Mouse (Mus musculus) C2C12 (cell line): ENCODE results near the gene Dph1. TPM values are rescaled to one million over a fixed set of nuclear protein-coding genes. Genes with fewer than 3 reads are reported as not detected.

Experiments used
- H3K27me3 ChIP-seq: one replicate; pipeline ENCODE4 v1.6.1; 2011; ENCODE audit not compliant: control insufficient read depth, insufficient read depth, insufficient read length
- H3K36me3 ChIP-seq: one replicate; pipeline ENCODE4 v1.6.1; 2011; ENCODE audit not compliant: control insufficient read depth, insufficient read depth
- H3K4me3 ChIP-seq: one replicate; pipeline ENCODE4 v1.5.1; 2011; ENCODE audit warnings: mild to moderate bottlenecking, control low read depth; ENCODE audit not compliant: poor library complexity, insufficient read depth, severe bottlenecking
- H3K79me2 ChIP-seq: one replicate; pipeline ENCODE4 v1.6.1; 2011; ENCODE audit not compliant: control insufficient read depth, insufficient read depth
- H3K79me3 ChIP-seq: one replicate; pipeline ENCODE4 v1.6.1; 2011; ENCODE audit warnings: low read depth, control low read depth
- H3ac ChIP-seq: one replicate; pipeline ENCODE3; 2011; ENCODE audit warnings: low read depth; ENCODE audit not compliant: control insufficient read depth, insufficient read length
- CEBPB ChIP-seq: IDR thresholded peaks from one replicate; pipeline ENCODE4 v1.6.1; 2011; ENCODE audit warnings: low read depth, mild to moderate bottlenecking, control low read depth, moderate library complexity
- CTCF ChIP-seq: IDR thresholded peaks from one replicate; pipeline ENCODE4 v1.5.1; 2011; ENCODE audit not compliant: control insufficient read depth, insufficient read depth, insufficient read length
- FOSL1 ChIP-seq: IDR thresholded peaks from one replicate; pipeline ENCODE4 v1.8.0; 2011; ENCODE audit warnings: mild to moderate bottlenecking, low read length; ENCODE audit not compliant: poor library complexity, insufficient read depth, severe bottlenecking
- MAX ChIP-seq: IDR thresholded peaks from one replicate; pipeline ENCODE4 v1.6.1; 2011; ENCODE audit warnings: mild to moderate bottlenecking, control low read depth
- MYOD1 ChIP-seq: IDR thresholded peaks from one replicate; pipeline ENCODE4 v1.6.1; 2011; ENCODE audit warnings: low read depth; ENCODE audit not compliant: control insufficient read depth, insufficient read length
- MYOG ChIP-seq: IDR thresholded peaks from one replicate; pipeline ENCODE4 v1.6.1; 2011; ENCODE audit not compliant: control insufficient read depth, insufficient read length; ENCODE audit errors: extremely low read depth
- USF1 ChIP-seq: IDR thresholded peaks from one replicate; pipeline ENCODE4 v1.6.1; 2011; ENCODE audit warnings: low read depth, mild to moderate bottlenecking, control low read depth, moderate library complexity
- polyA plus RNA-seq: library from polyadenylated mRNA; unstranded; fragments of >200 nt; fragmentation: generic; extraction: Trizol; gene quantifications from one replicate; pipeline ENCODE4 v1.2.1, GENCODE M21; 2012; ENCODE audit warnings: missing spikeins

Dph1 gene
- polyA plus RNA-seq, 1 experiment = 19.6 TPM

GRCm38 (mm10) chr11:75170136-75170751 lies 20.8 kb downstream of the Dph1 start:
- H3K27me3 ChIP-seq = no peaks in the 10 kb centered on the region
- no peak overlapping the region for H3K4me3 ChIP-seq
- TF ChIP-seq CTCF (peak; percentile 78), USF1 (no peak)

DNA sequence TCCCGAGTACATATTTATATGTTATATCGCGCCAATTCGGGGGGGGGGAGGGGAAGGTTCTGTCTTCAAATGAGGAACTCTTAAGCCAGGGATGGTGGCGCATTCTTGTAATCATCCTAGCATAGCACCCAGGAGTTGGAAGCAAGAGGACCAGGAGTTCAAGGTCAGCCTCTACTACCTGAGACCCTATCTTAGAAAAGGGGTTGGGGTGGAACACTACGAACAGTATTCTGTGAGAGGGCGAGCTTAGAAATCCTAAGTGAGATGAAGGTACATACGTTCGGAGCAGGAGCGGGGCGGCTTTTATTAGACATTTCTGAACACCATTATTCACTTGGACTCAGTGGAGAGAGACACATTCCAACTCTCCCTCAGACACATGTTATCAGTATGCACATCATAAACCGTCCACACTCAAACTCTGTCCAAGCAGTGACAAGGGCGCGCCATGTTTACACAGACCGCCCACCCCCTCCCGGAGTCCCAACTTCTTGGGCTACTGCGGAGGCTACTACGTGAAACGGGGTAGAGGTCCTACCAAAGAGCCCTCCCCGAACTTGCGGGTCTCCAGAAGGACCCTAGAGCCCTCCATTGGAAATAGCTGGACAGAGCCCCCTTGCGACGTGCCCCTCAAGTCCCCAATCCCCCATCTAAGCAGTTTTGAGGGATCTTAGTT lies 21.5 kb downstream of the Dph1 start, which contains the start of gene Hic1:
Gene Hic1, minus strand, starts transcription at position 115 of the 676 bp plus-strand sequence.
- no peaks in the 10 kb centered on the region for H3K79me3 ChIP-seq
- H3K27me3 ChIP-seq = no peaks in the 10 kb centered on the region
- TF ChIP-seq CEBPB = no peak
- no peak for TF ChIP-seq MAX
- TF ChIP-seq MYOG = no peak
- TF ChIP-seq USF1 = no peak
- TF ChIP-seq MYOD1 = no peak
- no peak for TF ChIP-seq CTCF
- TF ChIP-seq FOSL1 = no peak
- H3K36me3 ChIP-seq = no peaks in the 10 kb centered on the region
- no peaks in the 10 kb centered on the region for H3K79me2 ChIP-seq
- H3ac ChIP-seq = no peak within 1 kb of the TSS
- H3K4me3 ChIP-seq = no peak within 1 kb of the TSS

More at GRCm38 (mm10) chr11:75170136-75170751, 20.8 kb downstream of the Dph1 start:
- no peaks in the 10 kb centered on the region for H3K79me3 ChIP-seq
- no peaks in the 10 kb centered on the region for H3K36me3 ChIP-seq
- no peaks in the 10 kb centered on the region for H3K79me2 ChIP-seq
- H3ac ChIP-seq = no peak overlapping the region

GRCm38 (mm10) chr11:75168590-75169361 lies 22.3 kb downstream of the Dph1 start:
- Histone ChIP-seq H3K27me3 (no peaks in the 10 kb centered on the region), H3ac (no peak overlapping the region), H3K79me3 (no peaks in the 10 kb centered on the region), H3K36me3 (no peaks in the 10 kb centered on the region), H3K4me3 (no peak overlapping the region), H3K79me2 (no peaks in the 10 kb centered on the region)
- TF ChIP-seq CEBPB (no peak), MYOG (no peak), USF1 (no peak), CTCF (peak; percentile 14), FOSL1 (no peak), MAX (no peak)

DNA sequence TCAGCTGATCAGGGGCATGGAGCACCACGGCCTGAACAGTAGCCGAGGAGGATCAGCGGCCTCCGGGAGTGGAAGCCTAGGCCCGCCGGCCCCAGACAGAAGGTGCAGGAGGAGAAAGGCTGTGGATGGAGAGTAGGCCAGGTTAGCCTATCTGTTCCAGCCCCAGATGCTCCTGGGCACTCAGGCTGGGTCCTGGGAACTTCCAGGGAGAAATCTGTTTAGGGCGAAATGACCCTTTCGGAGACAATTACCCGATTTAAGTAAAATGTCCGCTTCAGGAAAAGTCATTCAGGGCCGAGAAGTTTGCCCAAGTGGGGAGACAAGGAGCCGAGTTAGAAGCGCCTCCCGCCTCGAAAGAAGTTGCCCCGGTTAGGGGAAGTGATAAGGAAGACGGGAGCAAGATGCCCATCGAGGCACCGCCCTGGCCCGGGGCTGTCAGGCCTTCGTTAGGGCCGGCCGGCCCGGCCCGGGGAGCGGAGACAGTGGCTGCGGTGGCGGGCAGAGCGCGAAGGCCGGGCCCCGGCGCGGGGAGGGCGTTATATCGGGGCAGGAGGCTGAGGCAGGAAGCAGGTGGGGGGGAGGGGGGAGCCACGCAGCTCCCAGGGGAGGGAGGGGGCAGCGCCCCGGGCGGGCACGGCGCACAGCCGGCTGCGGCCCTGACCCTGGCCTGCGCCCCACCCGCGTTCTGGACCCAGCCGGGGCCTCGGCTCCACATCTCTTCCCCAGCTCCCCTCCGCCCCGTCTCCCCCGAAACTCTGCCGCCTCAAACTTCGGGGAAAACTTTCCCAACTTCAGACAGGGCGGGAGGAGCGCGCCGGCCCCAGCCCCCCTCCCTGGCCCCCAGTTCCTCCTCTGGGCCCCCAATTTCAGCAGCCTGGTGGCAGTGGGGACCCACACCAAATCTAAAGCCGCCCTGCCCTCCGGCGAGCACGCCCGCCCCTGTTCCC lies 23.1 kb downstream of the Dph1 start:
- H3K4me3 ChIP-seq = no peak overlapping the region
- H3ac ChIP-seq = no peak overlapping the region
- TF ChIP-seq MYOD1 = no peak
- no peak for TF ChIP-seq MAX
- TF ChIP-seq MYOG = no peak
- no peak for TF ChIP-seq USF1
- TF ChIP-seq CEBPB = no peak
- no peak for TF ChIP-seq CTCF
- no peak for TF ChIP-seq FOSL1
- no peaks in the 10 kb centered on the region for H3K36me3 ChIP-seq
- H3K79me3 ChIP-seq = no peaks in the 10 kb centered on the region
- no peaks in the 10 kb centered on the region for H3K79me2 ChIP-seq
- H3K27me3 ChIP-seq = no peaks in the 10 kb centered on the region
